Mouse (Mus musculus) megakaryocyte, adult 5-6 weeks (primary cell): ENCODE results near the gene Myo16. TPM values are rescaled to one million over a fixed set of nuclear protein-coding genes. Genes with fewer than 3 reads are reported as not detected.
A peak's percentile ranks its signal among the peaks of the same experiment; 100 is the strongest.

Experiments
- ATAC-seq: 2 replicates; pipeline ENCODE4 v1.8.0; 2016; ENCODE audit warnings: mild to moderate bottlenecking, inconsistent platforms; ENCODE audit not compliant: poor library complexity, severe bottlenecking
- total RNA-seq, 2 experiments: library from RNA; stranded (forward) in 1 of 2; stranded (reverse) in 1 of 2; fragments of 153-499, 151-499 nt in 1 of 2; fragments of 221-1000, 200-1000 nt in 1 of 2; gene quantifications; 2 replicates each; pipeline versions ENCODE4 v1.2.3 to v1.2.4; 2015 to 2017

Myo16 gene
- total RNA-seq (2015) (not detected in 2 replicates), total RNA-seq (2017) (not detected in 2 replicates)

GRCm38 (mm10) chr8:10153611-10154438 is at the start of gene Myo16:
TSS of gene Myo16 (plus strand) at chr8:10153911.
- ATAC-seq, result no peak

GRCm38 (mm10) chr8:10108516-10109271 is 45.0 kb upstream of the Myo16 start:
- ATAC-seq, result no peak

GRCm38 (mm10) chr8:10122749-10123148 is 31.0 kb upstream of the Myo16 start:
- no peak for ATAC-seq

- no peak for ATAC-seq
These were observed 30.3 kb upstream of the Myo16 start for GRCm38 (mm10) chr8:10123412-10123811.

GRCm38 (mm10) chr8:10125684-10126083 is 28.0 kb upstream of the Myo16 start:
- no peak for ATAC-seq

GRCm38 (mm10) chr8:10130513-10131414 is 22.9 kb upstream of the Myo16 start:
- ATAC-seq, result no peak

GRCm38 (mm10) chr8:10139536-10139935 is 14.2 kb upstream of the Myo16 start:
- ATAC-seq, result no peak

- ATAC-seq, result no peak
These were observed 9.8 kb upstream of the Myo16 start for GRCm38 (mm10) chr8:10143961-10144360.

GRCm38 (mm10) chr8:10151692-10152247 is 1.9 kb upstream of the Myo16 start:
- ATAC-seq, result no peak

GRCm38 (mm10) chr8:10154439-10154745 is 681 bp downstream of the Myo16 start:
- no peak for ATAC-seq

GRCm38 (mm10) chr8:10155075-10155474 is 1.4 kb downstream of the Myo16 start:
- ATAC-seq, result no peak

- no peak for ATAC-seq
These were observed 7.4 kb downstream of the Myo16 start for GRCm38 (mm10) chr8:10161106-10161505.

GRCm38 (mm10) chr8:10164959-10165358 is 11.2 kb downstream of the Myo16 start:
- no peak for ATAC-seq

GRCm38 (mm10) chr8:10168326-10168725 is 14.6 kb downstream of the Myo16 start:
- peak; percentile 68 for ATAC-seq

- peak; percentile 50; the same call in 1 of the 2 replicates for ATAC-seq
These were observed 16.2 kb downstream of the Myo16 start for GRCm38 (mm10) chr8:10169894-10170293.

GRCm38 (mm10) chr8:10171321-10171720 is 17.6 kb downstream of the Myo16 start:
- no peak for ATAC-seq

- peak; percentile 53 for ATAC-seq
These were observed 18.6 kb downstream of the Myo16 start for GRCm38 (mm10) chr8:10172278-10172677.

- ATAC-seq, result no peak
These were observed 19.5 kb downstream of the Myo16 start for GRCm38 (mm10) chr8:10173033-10173747.

- no peak for ATAC-seq
These were observed 20.6 kb downstream of the Myo16 start for GRCm38 (mm10) chr8:10174201-10174840.
